ENCODE assay signal across 18 mouse cellular contexts in the genomic region with DNA sequence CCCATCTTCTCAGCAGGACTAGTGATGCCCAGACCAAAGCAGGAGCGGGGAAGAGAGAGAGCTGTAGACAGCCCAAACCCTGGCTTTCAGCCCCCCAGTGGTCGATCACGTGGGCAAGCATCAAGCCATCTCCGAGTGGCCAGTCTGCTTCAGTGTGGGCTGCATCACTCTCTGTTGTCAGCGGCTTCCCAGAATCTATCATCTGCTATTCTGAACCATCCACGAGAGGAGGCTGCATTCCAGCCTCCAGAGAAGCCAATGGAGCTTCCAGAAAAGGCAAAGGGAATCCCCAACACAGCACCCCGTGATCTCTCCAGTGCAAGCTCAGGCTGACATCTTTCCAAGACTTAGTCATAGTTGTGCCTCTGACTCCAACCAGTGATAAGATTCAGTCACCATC.
DNase-seq lines count a peak whose midpoint lies in the region; ATAC-seq and TF ChIP-seq lines count a peak whose summit lies in the region.
"Had no signal": no experiment of that assay in that cellular context is flagged by ENCODE, and none has a peak within 500 bp of the region (broad histone marks: within the 10 kb centered on the region; RNA-seq: fewer than 3 reads in every experiment).

No protein-coding gene starts in this region.

- peak; percentile 16 for TF ChIP-seq CTCF in left cerebral cortex, adult 2 months (IDR thresholded peaks at IDR 0.05)

- no peaks in the 10 kb centered on the region for H3K4me1 ChIP-seq in embryonic facial prominence, embryonic 14.5 days (ENCODE audit: control insufficient read depth, insufficient read depth, low read length)
- no peaks in the 10 kb centered on the region; the same call in 1 of the 2 replicates for H3K4me1 ChIP-seq in embryonic facial prominence, embryonic 10.5 days
- H3K4me1 ChIP-seq: forebrain, embryonic 10.5 days; midbrain, embryonic 15.5 days had no signal

- peak; percentile 4 for DNase-seq in embryonic facial prominence, embryonic 14.5 days (ENCODE audit: low spot score)
- no peak for DNase-seq in embryonic facial prominence, embryonic 10.5 days (ENCODE audit: low spot score)
- peak in 1 of 2 experiments; percentile 17 for DNase-seq in left cerebral cortex, adult 2 months (ENCODE audit: extremely low spot score in 1 of 2, low spot score in 2 of 2)
- no peak for DNase-seq in left cerebral cortex, adult 11 months (ENCODE audit: low spot score)
- DNase-seq in frontal cortex, postnatal 14 days (ENCODE audit: low spot score in 2 of 2) = peak; percentile 14
- DNase-seq in left cerebral cortex, postnatal 36 days (ENCODE audit: low spot score in 2 of 2) = peak; percentile 28 to 36
- no peak for DNase-seq in lung, postnatal 25 days (ENCODE audit: low spot score)
- DNase-seq: adrenal gland, postnatal 14 days; gastrocnemius, postnatal 25 days; liver; lung, adult 2 months; spleen, adult 18-20 months; thymus, postnatal 25 days had no signal

- no peak overlapping the region for H3K4me3 ChIP-seq in embryonic facial prominence, embryonic 14.5 days (ENCODE audit: low read depth, low read length)
- no peak overlapping the region for H3K4me3 ChIP-seq in embryonic facial prominence, embryonic 10.5 days
- 0 out of 2 replicates have a peak overlapping the region, but pooled peaks have one; percentile 9 for H3K4me3 ChIP-seq in left cerebral cortex, adult 2 months
- H3K4me3 ChIP-seq: embryonic facial prominence, embryonic 12.5 days; forebrain, embryonic 10.5 days; midbrain, embryonic 15.5 days had no signal

- no peaks in the 10 kb centered on the region for H3K27me3 ChIP-seq in embryonic facial prominence, embryonic 14.5 days (replicated peaks; ENCODE audit: control insufficient read depth, insufficient read depth, low read length)
- no peaks in the 10 kb centered on the region for H3K27me3 ChIP-seq in embryonic facial prominence, embryonic 10.5 days (replicated peaks; ENCODE audit: low read depth, poor library complexity, severe bottlenecking)
- H3K27me3 ChIP-seq: embryonic facial prominence, embryonic 12.5 days; midbrain, embryonic 15.5 days had no signal

- intact Hi-C loops in left cerebral cortex, adult 2 months (cut with DNase I) = no loop called here
- intact Hi-C loops in left cerebral cortex, postnatal 36 days (cut with DNase I) = no loop called here

- no peak overlapping the region for H3K4me2 ChIP-seq in embryonic facial prominence, embryonic 14.5 days (ENCODE audit: low read depth, low read length)
- H3K4me2 ChIP-seq: embryonic facial prominence, embryonic 12.5 days; heart, embryonic 11.5 days; midbrain, embryonic 15.5 days had no signal

- H3K9ac ChIP-seq in embryonic facial prominence, embryonic 14.5 days (ENCODE audit: low read depth, low read length) = no peak overlapping the region
- H3K9ac ChIP-seq: embryonic facial prominence, embryonic 12.5 days; midbrain, embryonic 15.5 days had no signal

- WGBS in embryonic facial prominence, embryonic 14.5 days = 73% methylated on average over 7 of the region's 7 CpGs
- WGBS in embryonic facial prominence, embryonic 10.5 days = 75% methylated on average over 7 of the region's 7 CpGs

- H3K27ac ChIP-seq in embryonic facial prominence, embryonic 14.5 days (replicated peaks; ENCODE audit: low read depth, low read length) = no peak overlapping the region
- no peak overlapping the region for H3K27ac ChIP-seq in embryonic facial prominence, embryonic 10.5 days (replicated peaks)
- no peak overlapping the region for H3K27ac ChIP-seq in left cerebral cortex, adult 2 months
- H3K27ac ChIP-seq: embryonic facial prominence, embryonic 12.5 days; forebrain, embryonic 10.5 days; midbrain, embryonic 15.5 days had no signal

- no peaks in the 10 kb centered on the region for H3K9me3 ChIP-seq in embryonic facial prominence, embryonic 14.5 days (ENCODE audit: control insufficient read depth, low read length)
- H3K9me3 ChIP-seq in embryonic facial prominence, embryonic 10.5 days = no peaks in the 10 kb centered on the region
- H3K9me3 ChIP-seq: embryonic facial prominence, embryonic 12.5 days; forebrain, embryonic 10.5 days; midbrain, embryonic 15.5 days had no signal

- peak; percentile 26; the same call in 1 of the 2 replicates for ATAC-seq in embryonic facial prominence, embryonic 14.5 days (ENCODE audit: low read depth)
- no peak for ATAC-seq in megakaryocyte, adult 5-6 weeks (ENCODE audit: poor library complexity, severe bottlenecking)
- ATAC-seq: midbrain, embryonic 15.5 days had no signal

- no peaks in the 10 kb centered on the region for H3K36me3 ChIP-seq in embryonic facial prominence, embryonic 14.5 days (ENCODE audit: control insufficient read depth, insufficient read depth, low read length)
- no peaks in the 10 kb centered on the region for H3K36me3 ChIP-seq in embryonic facial prominence, embryonic 10.5 days (replicated peaks)
- H3K36me3 ChIP-seq: embryonic facial prominence, embryonic 12.5 days; forebrain, embryonic 10.5 days; midbrain, embryonic 15.5 days had no signal

Comparison
In these comparisons a context has a peak if more than half of its experiments do, and no peak if none do; other contexts are left out.
1. DNase-seq: peak in embryonic facial prominence, embryonic 14.5 days (single experiment), frontal cortex, postnatal 14 days (2 of 2) and left cerebral cortex, postnatal 36 days (2 of 2); none in embryonic facial prominence, embryonic 10.5 days (single experiment), left cerebral cortex, adult 11 months (single experiment) and lung, postnatal 25 days (single experiment).